Mouse (Mus musculus) megakaryocyte, embryonic 14.5 days (primary cell): ENCODE measurements at regions not wholly inside any gene's neighbourhood (a gene's known extent, or its start where the extent isn't known, plus 50 kb on each side); places are given as distances from the start of the nearest gene placed in this dataset.

Experiments used
- FLI1 ChIP-seq: IDR thresholded peaks from 2 replicates; pipeline ENCODE4 v1.6.1; 2012; ENCODE audit warnings: low read length, inconsistent platforms, mixed read lengths
- GATA1 ChIP-seq: IDR thresholded peaks from 3 replicates; pipeline ENCODE4 v1.6.1; 2012; ENCODE audit warnings: mixed read lengths, low read length, inconsistent platforms, borderline replicate concordance

DNA sequence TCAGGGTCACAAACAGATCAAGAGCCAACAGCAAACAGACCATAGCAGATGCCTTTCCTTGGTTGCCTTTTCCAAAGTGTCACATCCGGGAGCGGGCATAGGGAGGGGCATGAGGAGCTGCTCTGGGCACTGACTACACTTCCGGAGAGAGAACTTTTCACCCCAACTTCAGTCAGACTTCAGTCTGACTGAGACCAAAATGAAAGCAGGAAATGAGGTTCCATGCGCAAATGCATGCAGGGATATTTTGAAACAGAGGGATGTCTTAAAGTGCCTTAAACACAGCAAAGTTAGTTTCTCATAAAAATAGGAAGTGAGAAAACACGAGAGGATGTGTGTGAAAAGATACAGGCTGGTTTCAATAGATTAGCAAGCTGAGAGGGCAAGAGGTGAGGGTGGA lies 343.5 kb downstream of the Gm11361 start:
- TF ChIP-seq GATA1 (no peak), FLI1 (no peak)
